In genomic region chr16:43386426-43386825, GRCm38 (mm10) we compare ENCODE assay signal across 15 mouse cellular contexts.
"Had no signal": no experiment of that assay in that cellular context is flagged by ENCODE, and none has a peak within 500 bp of the region (broad histone marks: within the 10 kb centered on the region; RNA-seq: fewer than 3 reads in every experiment).

No protein-coding gene starts in this region.

- H3K36me3 ChIP-seq: limb, embryonic 12.5 days; liver, embryonic 13.5 days; lung, embryonic 15.5 days; midbrain, embryonic 12.5 days; stomach, embryonic 15.5 days had no signal

- H3K27me3 ChIP-seq: limb, embryonic 12.5 days; liver, embryonic 13.5 days; lung, embryonic 15.5 days; megakaryocyte, embryonic 14.5 days; midbrain, embryonic 12.5 days; stomach, embryonic 15.5 days had no signal

- H3K9ac ChIP-seq: limb, embryonic 12.5 days; liver, embryonic 13.5 days; liver, postnatal 0 days; lung, embryonic 15.5 days; midbrain, embryonic 12.5 days; stomach, embryonic 15.5 days had no signal

- H3K27ac ChIP-seq: layer of hippocampus, adult 2 months; limb, embryonic 12.5 days; liver, embryonic 13.5 days; lung, embryonic 15.5 days; macrophage; midbrain, embryonic 12.5 days; stomach, embryonic 15.5 days had no signal

- ATAC-seq: liver, postnatal 0 days had no signal

- H3K4me2 ChIP-seq: limb, embryonic 12.5 days; liver, embryonic 13.5 days; lung, embryonic 15.5 days; midbrain, embryonic 12.5 days; stomach, embryonic 15.5 days had no signal

- H3K4me1 ChIP-seq: limb, embryonic 12.5 days; liver, embryonic 13.5 days; lung, embryonic 15.5 days; stomach, embryonic 15.5 days had no signal

- H3K9me3 ChIP-seq: limb, embryonic 12.5 days; liver, embryonic 13.5 days; lung, embryonic 15.5 days; megakaryocyte, embryonic 14.5 days; midbrain, embryonic 12.5 days; stomach, embryonic 15.5 days had no signal

- DNase-seq: kidney, postnatal 4 days; liver; liver, embryonic 13.5 days; liver, postnatal 0 days; lung, postnatal 14 days; right cerebral cortex, postnatal 14 days; thymus, adult 2 months; thymus, postnatal 25 days had no signal

- H3K4me3 ChIP-seq: layer of hippocampus, adult 2 months; limb, embryonic 12.5 days; liver, embryonic 13.5 days; lung, embryonic 15.5 days; megakaryocyte, embryonic 14.5 days; midbrain, embryonic 12.5 days; stomach, embryonic 15.5 days had no signal
